Mouse (Mus musculus): ENCODE measurements at regions not wholly inside any gene's neighbourhood (a gene's known extent, or its start where the extent isn't known, plus 50 kb on each side); places are given as distances from the start of the nearest gene placed in this dataset.
"Not testable (repeated sequence)": the region's sequence is repeated elsewhere in the genome, so short reads cannot be mapped to it uniquely, and the experiment has no call there.

DNA sequence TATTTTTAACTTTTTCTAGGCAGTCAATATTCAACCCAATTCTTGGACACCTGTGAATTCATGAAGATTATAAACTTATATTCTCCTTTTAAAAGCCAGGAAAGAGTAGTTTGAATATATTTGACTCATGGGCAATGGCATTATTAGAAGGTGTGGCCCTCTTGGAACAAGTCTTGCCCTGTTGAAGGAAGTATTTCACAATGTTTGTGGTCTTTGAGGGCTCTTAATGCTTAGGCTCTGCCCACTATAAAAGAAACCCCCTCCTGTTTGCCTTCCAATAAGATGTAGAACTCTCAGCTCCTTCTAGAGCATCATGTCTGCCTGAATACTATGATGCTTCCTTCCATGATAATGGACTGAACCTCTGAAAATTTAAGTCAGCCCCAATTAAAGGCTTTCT, 397.1 kb downstream of the Tlr4 start:
- Histone ChIP-seq H3K4me3 (replicated peaks; ENCODE audit: extremely low read depth, low read depth, low read length) (no peak overlapping the region), H3K4me1 (ENCODE audit: control insufficient read depth, insufficient read depth, low read length) (no peaks in the 10 kb centered on the region)
- TF ChIP-seq POLR2A (IDR thresholded peaks at IDR 0.05; ENCODE audit: borderline replicate concordance, extremely low read depth, low read depth, low read length) (no peak), CTCF (IDR thresholded peaks at IDR 0.05; ENCODE audit: insufficient read depth, low read length) (no peak)
- DNase-seq, result no peak

- 72% methylated on average over 3 of the region's 3 CpGs for WGBS
- TF ChIP-seq CTCF (IDR thresholded peaks at IDR 0.05; ENCODE audit: insufficient read depth, low read length) (no peak), POLR2A (IDR thresholded peaks at IDR 0.05; ENCODE audit: borderline replicate concordance, extremely low read depth, low read depth, low read length) (no peak)
These were observed 401.8 kb downstream of the Tlr4 start for GRCm38 (mm10) chr4:67229214-67229613.

DNA sequence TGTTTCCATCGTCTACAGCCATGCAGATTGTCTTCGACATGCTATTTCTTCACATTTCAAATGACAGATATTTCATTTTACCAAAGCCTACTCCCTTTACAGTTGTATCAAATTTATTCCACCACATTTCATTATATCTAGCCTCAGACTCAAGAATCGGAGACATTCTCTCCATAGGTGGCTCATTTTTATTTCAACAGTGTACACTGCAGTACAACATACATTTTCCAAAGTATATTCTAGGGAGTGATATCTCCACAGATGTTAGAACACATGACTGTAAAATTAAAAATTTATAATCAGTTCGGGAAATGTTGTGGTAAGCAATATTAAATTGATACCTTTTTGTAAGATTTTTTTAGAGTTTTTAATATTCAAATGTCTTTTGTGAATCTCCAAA, 446.2 kb downstream of the Tlr4 start:
- Histone ChIP-seq H3K4me3 (replicated peaks; ENCODE audit: extremely low read depth, low read depth, low read length) (no peak overlapping the region), H3K4me1 (ENCODE audit: control insufficient read depth, insufficient read depth, low read length) (no peaks in the 10 kb centered on the region)
- WGBS, result 78% methylated on average over 4 of the region's 4 CpGs
- TF ChIP-seq POLR2A (IDR thresholded peaks at IDR 0.05; ENCODE audit: borderline replicate concordance, extremely low read depth, low read depth, low read length) (no peak), CTCF (IDR thresholded peaks at IDR 0.05; ENCODE audit: insufficient read depth, low read length) (no peak)
- DNase-seq, result no peak

More at GRCm38 (mm10) chr4:67229214-67229613, 401.8 kb downstream of the Tlr4 start:
- Histone ChIP-seq H3K4me3 (replicated peaks; ENCODE audit: extremely low read depth, low read depth, low read length) (no peak overlapping the region), H3K4me1 (ENCODE audit: control insufficient read depth, insufficient read depth, low read length) (no peaks in the 10 kb centered on the region)
- DNase-seq, result no peak

GRCm38 (mm10) chr4:67301020-67301419, 473.6 kb downstream of the Tlr4 start:
- DNase-seq, result no peak
- 84% methylated on average over 6 of the region's 6 CpGs for WGBS
- Histone ChIP-seq H3K4me1 (ENCODE audit: control insufficient read depth, insufficient read depth, low read length) (no peaks in the 10 kb centered on the region), H3K4me3 (replicated peaks; ENCODE audit: extremely low read depth, low read depth, low read length) (no peak overlapping the region)
- no peak for TF ChIP-seq CTCF (IDR thresholded peaks at IDR 0.05; ENCODE audit: insufficient read depth, low read length)

DNA sequence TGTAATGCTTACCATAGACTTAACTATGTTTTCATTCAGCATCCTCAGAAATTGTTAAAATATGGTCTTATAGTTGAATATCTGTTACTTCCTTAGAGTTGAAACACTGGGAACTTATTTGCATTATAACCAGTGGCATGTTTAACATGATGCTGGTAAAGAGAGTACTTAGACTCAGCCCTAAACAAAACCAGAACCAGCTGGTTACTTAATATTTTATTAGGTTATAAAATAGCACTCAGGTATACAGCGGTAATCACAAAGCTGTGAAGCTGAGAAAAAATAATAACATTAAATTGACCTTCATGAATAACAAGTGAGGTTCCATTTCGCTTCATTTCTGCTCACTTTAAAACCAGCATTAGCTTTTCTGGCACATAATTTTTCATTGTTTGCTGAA, 474.4 kb downstream of the Tlr4 start:
- no peak for TF ChIP-seq CTCF (IDR thresholded peaks at IDR 0.05; ENCODE audit: insufficient read depth, low read length)
- TF ChIP-seq POLR2A (IDR thresholded peaks at IDR 0.05; ENCODE audit: borderline replicate concordance, extremely low read depth, low read depth, low read length), result no peak
- no peak for DNase-seq
- WGBS, result 85% methylated on average over 2 of the region's 2 CpGs
- Histone ChIP-seq H3K4me1 (ENCODE audit: control insufficient read depth, insufficient read depth, low read length) (no peaks in the 10 kb centered on the region), H3K4me3 (replicated peaks; ENCODE audit: extremely low read depth, low read depth, low read length) (no peak overlapping the region)

- not testable (repeated sequence) for H3K4me3 ChIP-seq (replicated peaks; ENCODE audit: extremely low read depth, low read depth, low read length); H3K4me1 ChIP-seq (ENCODE audit: control insufficient read depth, insufficient read depth, low read length); DNase-seq
These were observed 492.7 kb downstream of the Tlr4 start for GRCm38 (mm10) chr4:67320098-67320497.

Data from lung, adult 2 months (tissue).